Mouse (Mus musculus): ENCODE measurements around the gene Idua. TPM values are rescaled to one million over a fixed set of nuclear protein-coding genes. Genes with fewer than 3 reads are reported as not detected.

The Idua gene
- polyA plus RNA-seq, 1 experiment = 9.1 TPM

DNA sequence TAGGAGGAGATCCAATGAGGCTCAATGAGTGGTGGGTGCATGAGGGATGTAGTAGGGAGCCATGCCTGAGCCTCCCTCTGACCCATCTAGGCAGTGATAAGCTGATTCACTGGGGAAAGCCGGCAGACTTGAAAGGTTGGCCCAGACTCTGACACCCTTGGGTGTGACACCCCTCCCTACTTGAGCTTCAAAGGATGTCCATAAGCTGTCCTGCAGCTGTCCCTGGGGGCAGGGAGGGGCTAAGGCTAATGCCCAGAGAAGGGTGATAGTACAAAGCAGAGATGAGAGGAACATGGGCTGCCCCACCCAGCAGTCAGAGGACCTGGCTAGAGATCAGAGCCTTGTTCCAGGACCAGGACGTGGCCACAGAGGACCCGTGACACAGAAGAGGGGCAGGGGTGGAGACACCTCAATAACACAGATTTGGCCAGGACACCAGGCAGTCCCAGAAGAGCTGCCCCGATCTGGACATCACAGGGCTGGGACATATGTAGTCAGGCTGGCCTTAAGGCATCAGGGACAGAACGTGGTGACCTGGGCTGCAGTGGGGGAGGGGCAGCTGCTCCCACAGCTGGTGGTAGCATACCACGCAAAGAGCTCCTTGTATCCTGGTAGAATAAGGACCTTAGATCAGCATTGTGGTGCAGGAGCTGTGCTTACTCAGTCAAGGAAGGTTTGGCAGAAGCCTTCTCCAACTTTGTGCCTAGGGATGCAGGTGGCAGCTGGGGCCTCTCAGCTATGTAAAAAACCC lies 49.0 kb downstream of the Idua start:
- 43% methylated on average over 6 of the region's 6 CpGs for WGBS
- peak overlapping the region; percentile 72 for H3K27ac ChIP-seq (ENCODE audit: insufficient read depth, low read depth, low read length)
- H3K4me1 ChIP-seq (ENCODE audit: control insufficient read depth, insufficient read depth, low read length) = peaks cover 15% of the 10 kb centered on the region
- H3K27me3 ChIP-seq (replicated peaks; ENCODE audit: control insufficient read depth, insufficient read depth, low read length) = no peaks in the 10 kb centered on the region
- no peak for DNase-seq
- no peak overlapping the region for H3K4me3 ChIP-seq (ENCODE audit: insufficient read depth, low read depth, low read length)
- H3K36me3 ChIP-seq (ENCODE audit: control insufficient read depth, insufficient read depth, low read length) = no peaks in the 10 kb centered on the region
- TF ChIP-seq CTCF (conservative IDR thresholded peaks at IDR 0.05; ENCODE audit: insufficient read depth, insufficient read length, low read depth, low read length) (no peak), POLR2A (IDR thresholded peaks at IDR 0.05; ENCODE audit: low read depth, low read length) (no peak)

GRCm38 (mm10) chr5:108711968-108712367 lies 51.8 kb downstream of the Idua start:
- no peak for DNase-seq
- no peaks in the 10 kb centered on the region for H3K27me3 ChIP-seq (replicated peaks; ENCODE audit: control insufficient read depth, insufficient read depth, low read length)
- H3K4me3 ChIP-seq (ENCODE audit: insufficient read depth, low read depth, low read length) = no peak overlapping the region
- TF ChIP-seq CTCF (conservative IDR thresholded peaks at IDR 0.05; ENCODE audit: insufficient read depth, insufficient read length, low read depth, low read length) = no peak
- no peak for TF ChIP-seq POLR2A (IDR thresholded peaks at IDR 0.05; ENCODE audit: low read depth, low read length)
- no peaks in the 10 kb centered on the region for H3K36me3 ChIP-seq (ENCODE audit: control insufficient read depth, insufficient read depth, low read length)
- 82% methylated on average over 6 of the region's 6 CpGs for WGBS
- H3K4me1 ChIP-seq (ENCODE audit: control insufficient read depth, insufficient read depth, low read length) = peaks cover 15% of the 10 kb centered on the region
- H3K27ac ChIP-seq (ENCODE audit: insufficient read depth, low read depth, low read length) = no peak overlapping the region

DNA sequence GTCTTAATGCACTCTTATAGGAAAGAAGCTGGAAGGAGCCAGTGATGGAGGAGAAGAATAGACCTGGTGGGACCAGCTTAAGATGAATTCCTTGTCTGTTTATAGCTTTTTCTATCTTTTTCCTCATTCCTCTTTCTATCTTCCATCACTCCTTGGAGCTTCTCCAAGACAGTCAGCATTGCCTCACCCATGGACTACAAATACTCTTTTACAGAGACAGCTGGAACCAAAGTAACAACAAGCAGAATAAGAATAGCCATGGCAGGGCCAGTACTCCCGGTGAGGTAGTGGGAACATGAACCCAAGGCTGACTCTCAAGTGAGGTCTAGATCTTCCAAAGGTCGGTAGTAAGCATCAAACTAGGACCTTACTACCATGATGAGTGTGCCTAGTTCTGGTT lies 53.0 kb downstream of the Idua start:
- Histone ChIP-seq H3K4me3 (ENCODE audit: insufficient read depth, low read depth, low read length) (no peak overlapping the region), H3K36me3 (ENCODE audit: control insufficient read depth, insufficient read depth, low read length) (no peaks in the 10 kb centered on the region), H3K27me3 (replicated peaks; ENCODE audit: control insufficient read depth, insufficient read depth, low read length) (no peaks in the 10 kb centered on the region), H3K27ac (ENCODE audit: insufficient read depth, low read depth, low read length) (no peak overlapping the region), H3K4me1 (ENCODE audit: control insufficient read depth, insufficient read depth, low read length) (peaks cover 11% of the 10 kb centered on the region)
- WGBS = 86% methylated on average over 2 of the region's 2 CpGs
- DNase-seq = no peak
- TF ChIP-seq POLR2A (IDR thresholded peaks at IDR 0.05; ENCODE audit: low read depth, low read length) = no peak
- no peak for TF ChIP-seq CTCF (conservative IDR thresholded peaks at IDR 0.05; ENCODE audit: insufficient read depth, insufficient read length, low read depth, low read length)

DNA sequence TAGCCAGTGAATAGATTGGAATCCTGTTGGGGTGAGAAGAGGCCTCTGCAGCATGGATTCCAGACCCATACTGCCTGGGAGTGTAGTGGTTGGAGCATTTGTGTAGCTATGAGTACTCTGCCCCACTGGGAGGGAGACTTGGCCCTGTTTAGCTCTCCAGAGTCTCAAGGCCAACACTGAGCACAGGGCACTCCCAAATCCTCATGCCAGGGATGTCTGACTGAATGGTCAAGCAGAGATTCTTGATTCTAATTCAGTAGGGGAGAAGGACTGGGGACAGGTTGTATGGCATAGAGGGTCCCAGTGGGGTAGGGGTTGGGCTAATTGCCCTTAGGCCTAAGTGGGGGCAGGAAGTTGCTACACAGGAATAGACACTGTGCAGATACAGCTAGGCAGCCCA lies 53.6 kb downstream of the Idua start:
- no peaks in the 10 kb centered on the region for H3K27me3 ChIP-seq (replicated peaks; ENCODE audit: control insufficient read depth, insufficient read depth, low read length)
- TF ChIP-seq POLR2A (IDR thresholded peaks at IDR 0.05; ENCODE audit: low read depth, low read length) (no peak), CTCF (conservative IDR thresholded peaks at IDR 0.05; ENCODE audit: insufficient read depth, insufficient read length, low read depth, low read length) (no peak)
- no peaks in the 10 kb centered on the region for H3K36me3 ChIP-seq (ENCODE audit: control insufficient read depth, insufficient read depth, low read length)
- H3K4me1 ChIP-seq (ENCODE audit: control insufficient read depth, insufficient read depth, low read length) = peaks cover 7% of the 10 kb centered on the region
- DNase-seq = no peak
- H3K4me3 ChIP-seq (ENCODE audit: insufficient read depth, low read depth, low read length) = no peak overlapping the region
- no peak overlapping the region for H3K27ac ChIP-seq (ENCODE audit: insufficient read depth, low read depth, low read length)

GRCm38 (mm10) chr5:108714149-108714548 lies 54.0 kb downstream of the Idua start:
- Histone ChIP-seq H3K27me3 (replicated peaks; ENCODE audit: control insufficient read depth, insufficient read depth, low read length) (no peaks in the 10 kb centered on the region), H3K4me1 (ENCODE audit: control insufficient read depth, insufficient read depth, low read length) (peaks cover 3% of the 10 kb centered on the region; the same call in 1 of the 2 replicates), H3K27ac (ENCODE audit: insufficient read depth, low read depth, low read length) (no peak overlapping the region), H3K4me3 (ENCODE audit: insufficient read depth, low read depth, low read length) (no peak overlapping the region), H3K36me3 (ENCODE audit: control insufficient read depth, insufficient read depth, low read length) (no peaks in the 10 kb centered on the region)
- TF ChIP-seq CTCF (conservative IDR thresholded peaks at IDR 0.05; ENCODE audit: insufficient read depth, insufficient read length, low read depth, low read length) (no peak), POLR2A (IDR thresholded peaks at IDR 0.05; ENCODE audit: low read depth, low read length) (no peak)
- 49% methylated on average over 6 of the region's 6 CpGs for WGBS
- DNase-seq = peak; percentile 46

DNA sequence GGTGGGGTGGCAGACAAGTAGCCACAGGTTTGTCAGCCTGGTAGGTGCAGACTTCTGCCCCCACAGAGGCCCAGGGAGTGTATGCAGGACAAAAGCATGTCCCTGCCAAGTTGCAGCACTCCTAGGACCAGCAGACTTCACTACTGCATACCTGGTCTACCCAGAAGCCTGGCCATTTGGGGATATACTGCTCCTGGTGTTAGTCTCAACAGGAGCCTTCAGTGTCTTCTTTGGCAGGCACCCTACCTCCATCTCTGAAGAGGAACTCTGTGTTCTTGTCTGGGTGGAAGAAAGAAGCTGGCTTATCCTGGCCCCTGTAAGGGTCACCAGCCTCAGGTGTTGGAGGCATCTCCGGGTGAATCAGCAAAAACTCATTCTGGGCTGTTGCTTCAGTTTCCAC lies 55.8 kb downstream of the Idua start:
- no peak for TF ChIP-seq POLR2A (IDR thresholded peaks at IDR 0.05; ENCODE audit: low read depth, low read length)
- no peak for TF ChIP-seq CTCF (conservative IDR thresholded peaks at IDR 0.05; ENCODE audit: insufficient read depth, insufficient read length, low read depth, low read length)
- 83% methylated on average over 1 of the region's 1 CpGs for WGBS
- H3K4me1 ChIP-seq (ENCODE audit: control insufficient read depth, insufficient read depth, low read length) = no peaks in the 10 kb centered on the region
- DNase-seq = no peak
- H3K27ac ChIP-seq (ENCODE audit: insufficient read depth, low read depth, low read length) = no peak overlapping the region
- no peak overlapping the region for H3K4me3 ChIP-seq (ENCODE audit: insufficient read depth, low read depth, low read length)
- no peaks in the 10 kb centered on the region for H3K36me3 ChIP-seq (ENCODE audit: control insufficient read depth, insufficient read depth, low read length)
- no peaks in the 10 kb centered on the region for H3K27me3 ChIP-seq (replicated peaks; ENCODE audit: control insufficient read depth, insufficient read depth, low read length)

DNA sequence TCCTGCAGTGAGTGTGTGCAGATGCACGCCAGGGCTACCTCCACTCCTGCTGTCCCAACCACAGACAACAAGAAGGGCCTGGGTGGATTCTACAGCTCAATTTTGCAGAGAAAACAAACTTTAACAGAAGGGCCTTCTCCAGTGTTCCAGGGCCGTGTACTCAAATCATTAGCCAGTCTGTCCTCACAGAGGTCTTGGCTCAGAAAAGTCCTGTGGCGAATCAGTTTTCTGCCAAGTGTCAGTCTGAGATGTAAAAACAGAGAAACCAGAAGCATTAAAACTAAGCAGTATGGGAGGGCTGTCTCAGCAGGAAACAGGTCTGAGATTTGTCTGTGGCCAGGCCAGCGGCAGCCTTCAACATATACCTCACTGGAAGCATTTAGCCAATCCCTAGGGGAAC lies 57.9 kb downstream of the Idua start:
- no peaks in the 10 kb centered on the region for H3K27me3 ChIP-seq (replicated peaks; ENCODE audit: control insufficient read depth, insufficient read depth, low read length)
- TF ChIP-seq POLR2A (IDR thresholded peaks at IDR 0.05; ENCODE audit: low read depth, low read length) (no peak), CTCF (conservative IDR thresholded peaks at IDR 0.05; ENCODE audit: insufficient read depth, insufficient read length, low read depth, low read length) (no peak)
- H3K27ac ChIP-seq (ENCODE audit: insufficient read depth, low read depth, low read length) = no peak overlapping the region
- 71% methylated on average over 4 of the region's 4 CpGs for WGBS
- no peaks in the 10 kb centered on the region for H3K4me1 ChIP-seq (ENCODE audit: control insufficient read depth, insufficient read depth, low read length)
- no peak overlapping the region for H3K4me3 ChIP-seq (ENCODE audit: insufficient read depth, low read depth, low read length)
- H3K36me3 ChIP-seq (ENCODE audit: control insufficient read depth, insufficient read depth, low read length) = no peaks in the 10 kb centered on the region
- DNase-seq = no peak
